Mouse (Mus musculus) cerebellum, adult 2 months (tissue): ENCODE measurements around the gene Raf1.

ENCODE experiments used
- CTCF ChIP-seq: fragments of 200-500 bp; IDR thresholded peaks from 2 replicates; pipeline ENCODE4 v1.5.1; 2011; ENCODE audit warnings: low read depth, mild to moderate bottlenecking, control low read depth, low read length, moderate library complexity, borderline replicate concordance; ENCODE audit not compliant: insufficient read depth
- POLR2A ChIP-seq: fragments of 200-500 bp; IDR thresholded peaks from 2 replicates; pipeline ENCODE4 v1.6.1; 2011; ENCODE audit warnings: low read length, control low read depth, borderline replicate concordance; ENCODE audit not compliant: insufficient read depth

DNA sequence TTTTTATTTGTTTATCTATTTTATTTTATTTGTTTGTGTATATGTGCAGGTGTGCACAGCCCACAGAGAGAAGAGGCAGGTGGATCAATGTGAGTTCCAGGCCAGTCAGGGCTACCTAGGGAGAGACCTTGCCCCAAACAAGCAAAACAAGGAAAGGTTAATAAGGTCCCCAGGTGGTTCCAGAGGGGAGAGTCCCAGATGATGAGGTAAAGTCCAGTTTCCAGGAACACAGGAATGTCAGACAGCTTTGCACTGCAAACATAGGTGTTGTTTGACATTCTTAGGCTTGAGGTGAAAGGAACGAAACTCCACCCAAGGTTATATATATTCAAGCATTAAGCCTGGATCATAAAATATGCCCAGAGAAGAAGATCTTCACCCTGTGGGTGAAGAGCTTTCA, 24.3 kb upstream of the Raf1 start:
- TF ChIP-seq POLR2A (no peak), CTCF (no peak)
